Mouse (Mus musculus) testis, adult 2 months (tissue): ENCODE data around the gene Ftl1.

Experiments
- CTCF ChIP-seq: fragments of 200-500 bp; IDR thresholded peaks from 2 replicates; pipeline ENCODE4 v1.5.1; 2012; ENCODE audit warnings: low read depth, mild to moderate bottlenecking, inconsistent platforms, low read length, moderate library complexity; ENCODE audit not compliant: control insufficient read depth, insufficient read depth, insufficient replicate concordance
- POLR2A ChIP-seq: fragments of 200-500 bp; IDR thresholded peaks from 2 replicates; pipeline ENCODE4 v1.6.1; 2012; ENCODE audit warnings: low read depth, mild to moderate bottlenecking, inconsistent platforms, low read length, moderate library complexity; ENCODE audit not compliant: control insufficient read depth

DNA sequence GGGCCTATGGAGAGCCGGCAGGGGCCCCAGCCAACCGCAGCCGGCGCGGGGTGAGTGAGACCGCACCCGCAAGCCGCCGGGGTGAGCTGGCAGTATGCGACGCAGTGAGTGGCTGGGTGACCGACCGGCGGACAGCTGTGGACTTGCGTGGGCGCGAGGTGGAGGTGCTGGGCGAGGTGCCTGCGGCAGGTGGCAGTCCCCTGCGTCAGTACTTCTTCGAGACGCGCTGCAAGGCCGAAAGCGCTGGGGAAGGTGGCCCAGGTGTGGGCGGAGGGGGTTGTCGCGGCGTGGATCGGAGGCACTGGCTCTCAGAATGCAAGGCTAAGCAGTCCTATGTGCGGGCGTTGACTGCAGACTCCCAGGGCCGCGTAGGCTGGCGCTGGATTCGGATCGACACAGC lies 44.0 kb downstream of the Ftl1 start:
- TF ChIP-seq CTCF (no peak), POLR2A (no peak)
